Mouse (Mus musculus): ENCODE measurements around the gene Cit. TPM values are rescaled to one million over a fixed set of nuclear protein-coding genes. Genes with fewer than 3 reads are reported as not detected.

Cit gene
- total RNA-seq, 2 experiments from 2014 or later: 41.8 to 51.8 TPM

Other genes starting within 250 kb of the Cit start
- 51.4 and 53.5 TPM in 2 replicates for gene Rab35, start 213.4 kb upstream of the Cit start, total RNA-seq (2014; fragmentation: Nextera tagmentation)
- 34.2 and 36.4 TPM in 2 replicates for gene Rab35, start 213.4 kb upstream of the Cit start, total RNA-seq (2017)
- 1.4 and 1.5 TPM in 2 replicates for gene Bicdl1, start 113.7 kb upstream of the Cit start, total RNA-seq (2014; fragmentation: Nextera tagmentation)
- gene Bicdl1, start 113.7 kb upstream of the Cit start, total RNA-seq (2017): 1.3 TPM in 1 of 2 replicates, not detected in the other
- gene Prkab1, start 179.2 kb downstream of the Cit start, total RNA-seq (2014; fragmentation: Nextera tagmentation): 123 and 161 TPM in 2 replicates
- 46.7 and 71.5 TPM in 2 replicates for gene Prkab1, start 179.2 kb downstream of the Cit start, total RNA-seq (2017)
- gene Tmem233, start 238.0 kb downstream of the Cit start, total RNA-seq (2014; fragmentation: Nextera tagmentation): not detected in 2 replicates
- not detected in 2 replicates for gene Tmem233, start 238.0 kb downstream of the Cit start, total RNA-seq (2017)

Data from megakaryocyte-erythroid progenitor cell, adult 5-6 weeks (primary cell).